ENCODE assay signal across 27 mouse cellular contexts in the genomic region with DNA sequence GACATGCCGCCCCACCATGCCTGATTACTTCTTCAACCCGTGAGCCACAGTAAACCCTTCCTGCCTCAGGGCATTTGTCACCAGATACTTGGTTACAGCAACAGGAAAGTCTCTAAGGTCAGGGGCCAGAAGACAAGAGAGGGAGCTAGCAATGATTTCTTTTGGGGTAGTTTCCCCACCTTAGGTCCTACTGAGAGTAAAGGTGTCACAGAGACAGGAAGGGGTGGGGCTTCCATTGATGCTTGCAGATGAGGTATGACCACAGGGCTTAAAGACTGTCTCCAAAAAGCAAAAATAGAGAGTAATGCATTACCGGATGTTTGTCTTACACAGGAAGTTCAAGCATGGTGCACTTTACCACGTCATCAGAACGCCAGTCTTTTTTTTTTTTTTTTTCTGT.
DNase-seq lines count a peak whose midpoint lies in the region; ATAC-seq lines count a peak whose summit lies in the region.
"Had no signal": no experiment of that assay in that cellular context is flagged by ENCODE, and none has a peak within 500 bp of the region (broad histone marks: within the 10 kb centered on the region; RNA-seq: fewer than 3 reads in every experiment).

No protein-coding gene starts in this region.

- WGBS in forebrain, embryonic 12.5 days, result 85% methylated on average over 5 of the region's 5 CpGs
- 92% methylated on average over 5 of the region's 5 CpGs for WGBS in forebrain, embryonic 15.5 days

- peaks cover 13% of the 10 kb centered on the region; the same call in 1 of the 2 replicates for H3K27me3 ChIP-seq in forebrain, embryonic 12.5 days
- no peaks in the 10 kb centered on the region for H3K27me3 ChIP-seq in forebrain, embryonic 15.5 days
- H3K27me3 ChIP-seq: heart, embryonic 12.5 days; hindbrain, embryonic 13.5 days; limb, embryonic 12.5 days; liver, embryonic 15.5 days; lung, embryonic 15.5 days; neural tube, embryonic 15.5 days had no signal

- no peak overlapping the region for H3K27ac ChIP-seq in forebrain, embryonic 12.5 days
- no peak overlapping the region for H3K27ac ChIP-seq in forebrain, embryonic 15.5 days (replicated peaks)
- H3K27ac ChIP-seq: gastrocnemius, adult 2 months; hindbrain, embryonic 13.5 days; layer of hippocampus, adult 2 months; left cerebral cortex, adult 2 months; limb, embryonic 12.5 days; liver, embryonic 15.5 days; lung, embryonic 15.5 days; neural tube, embryonic 15.5 days had no signal

- H3K9ac ChIP-seq in forebrain, embryonic 12.5 days, result no peak overlapping the region
- no peak overlapping the region for H3K9ac ChIP-seq in forebrain, embryonic 15.5 days (replicated peaks)
- H3K9ac ChIP-seq: heart, embryonic 12.5 days; hindbrain, embryonic 13.5 days; limb, embryonic 12.5 days; liver, embryonic 15.5 days; lung, embryonic 15.5 days; neural tube, embryonic 15.5 days had no signal

- no peak overlapping the region for H3K4me3 ChIP-seq in forebrain, embryonic 12.5 days (replicated peaks)
- H3K4me3 ChIP-seq in forebrain, embryonic 15.5 days, result no peak overlapping the region
- H3K4me3 ChIP-seq: gastrocnemius, adult 2 months; heart, embryonic 12.5 days; hindbrain, embryonic 13.5 days; layer of hippocampus, adult 2 months; left cerebral cortex, adult 2 months; limb, embryonic 12.5 days; liver, embryonic 15.5 days; lung, embryonic 15.5 days; neural tube, embryonic 15.5 days had no signal

- no peaks in the 10 kb centered on the region for H3K4me1 ChIP-seq in forebrain, embryonic 12.5 days
- H3K4me1 ChIP-seq in forebrain, embryonic 15.5 days, result no peaks in the 10 kb centered on the region
- H3K4me1 ChIP-seq: heart, embryonic 12.5 days; limb, embryonic 12.5 days; liver, embryonic 15.5 days; lung, embryonic 15.5 days; neural tube, embryonic 15.5 days had no signal

- ATAC-seq in forebrain, embryonic 12.5 days (ENCODE audit: low FRiP score), result no peak
- no peak for ATAC-seq in forebrain, embryonic 15.5 days (replicated peaks)
- ATAC-seq: forebrain, embryonic 16.5 days had no signal

- H3K36me3 ChIP-seq in forebrain, embryonic 12.5 days (replicated peaks), result no peaks in the 10 kb centered on the region
- H3K36me3 ChIP-seq in forebrain, embryonic 15.5 days, result no peaks in the 10 kb centered on the region
- H3K36me3 ChIP-seq: heart, embryonic 12.5 days; hindbrain, embryonic 13.5 days; limb, embryonic 12.5 days; liver, embryonic 15.5 days; lung, embryonic 15.5 days; neural tube, embryonic 15.5 days had no signal

- no peaks in the 10 kb centered on the region for H3K9me3 ChIP-seq in forebrain, embryonic 12.5 days
- no peaks in the 10 kb centered on the region for H3K9me3 ChIP-seq in forebrain, embryonic 15.5 days
- H3K9me3 ChIP-seq: heart, embryonic 12.5 days; hindbrain, embryonic 13.5 days; limb, embryonic 12.5 days; liver, embryonic 15.5 days; lung, embryonic 15.5 days; neural tube, embryonic 15.5 days had no signal

- no peak overlapping the region for H3K4me2 ChIP-seq in forebrain, embryonic 12.5 days
- H3K4me2 ChIP-seq in forebrain, embryonic 15.5 days (replicated peaks), result no peak overlapping the region
- H3K4me2 ChIP-seq: heart, embryonic 12.5 days; hindbrain, embryonic 13.5 days; limb, embryonic 12.5 days; liver, embryonic 15.5 days; lung, embryonic 15.5 days; midbrain, embryonic 11.5 days; neural tube, embryonic 15.5 days had no signal

- DNase-seq in spleen, postnatal 36 days (ENCODE audit: low spot score in 2 of 2), result peak; percentile 43 to 61
- no peak for DNase-seq in spleen, postnatal 10 days (ENCODE audit: low spot score in 2 of 2)
- peak; percentile 48 for DNase-seq in T-cell, adult 2 months (ENCODE audit: low spot score)
- DNase-seq in naive thymus-derived CD4-positive, alpha-beta T cell, adult 2 months (ENCODE audit: low read depth), result peak; percentile 16
- DNase-seq in embryo, embryonic 10 days (ENCODE audit: low spot score), result no peak
- DNase-seq: adrenal gland, adult 2 months; adrenal gland, postnatal 36 days; cerebellum, adult 18-20 months; cerebellum, postnatal 10 days; gastrocnemius, adult 2 months; gastrocnemius, postnatal 36 days; heart, adult 18-20 months; heart, postnatal 4 days; kidney, adult 11 months; kidney, postnatal 25 days had no signal

Comparison
In these comparisons a context has a peak if more than half of its experiments do, and no peak if none do; other contexts are left out.
1. DNase-seq: peak in spleen, postnatal 36 days (2 of 2), T-cell, adult 2 months (single experiment) and naive thymus-derived CD4-positive, alpha-beta T cell, adult 2 months (single experiment); none in spleen, postnatal 10 days (0 of 2) and embryo, embryonic 10 days (single experiment).